Mouse (Mus musculus): ENCODE data around the gene Olfr62.

DNA sequence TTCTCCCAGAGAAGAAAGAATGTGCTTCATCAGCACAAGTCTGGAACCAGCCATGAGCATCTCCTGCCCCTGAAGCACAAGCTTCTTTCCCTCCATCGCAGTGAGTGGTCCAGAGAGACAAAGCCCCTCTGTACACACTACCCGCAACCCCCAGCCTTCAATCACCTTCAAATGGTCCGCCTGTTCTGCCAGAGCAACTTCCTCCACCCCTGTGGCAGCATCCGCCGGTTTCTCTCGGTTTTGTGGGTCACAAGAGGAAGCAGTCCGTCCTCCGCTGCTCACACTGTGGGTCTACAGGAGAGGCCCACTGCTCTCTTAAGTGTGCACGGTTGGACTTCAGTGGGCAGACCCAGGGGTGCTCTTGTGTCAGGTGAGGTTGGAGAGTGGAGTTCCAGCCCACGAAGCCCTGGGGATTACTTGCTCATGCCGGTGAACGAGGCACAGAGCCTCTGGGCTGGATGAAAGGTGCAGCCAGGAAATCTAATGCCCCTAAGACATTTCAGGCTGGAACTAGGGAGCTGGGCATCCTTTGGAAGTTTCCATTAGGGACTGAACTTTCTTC, 33.7 kb downstream of the Olfr62 start, which contains the start of gene Olfr1342:
- TF ChIP-seq CTCF (IDR thresholded peaks at IDR 0.05; ENCODE audit: borderline replicate concordance, control insufficient read depth, extremely low read depth, insufficient read depth, low read length, poor library complexity) (no peak), POLR2A (IDR thresholded peaks at IDR 0.05; ENCODE audit: control insufficient read depth, extremely low read depth, insufficient read depth, low read length, poor library complexity) (no peak)

Data from thymus, adult 2 months (tissue).